Mouse (Mus musculus) small intestine, adult 2 months (tissue): ENCODE measurements around the gene Mup14.
"Not testable (repeated sequence)": the region's sequence is repeated elsewhere in the genome, so short reads cannot be mapped to it uniquely, and the experiment has no call there.

Source experiments
- CTCF ChIP-seq: fragments of 200-500 bp; IDR thresholded peaks from 2 replicates; pipeline ENCODE4 v1.5.1; 2012; ENCODE audit warnings: low read depth, mild to moderate bottlenecking, control low read depth, inconsistent platforms, low read length, moderate library complexity, mixed read lengths; ENCODE audit not compliant: insufficient replicate concordance, insufficient read length; ENCODE audit errors: extremely low read depth
- POLR2A ChIP-seq: fragments of 200-500 bp; IDR thresholded peaks from 2 replicates; pipeline ENCODE4 v1.6.1; 2012; ENCODE audit warnings: low read depth, mild to moderate bottlenecking, control low read depth, inconsistent platforms, low read length, moderate library complexity

DNA sequence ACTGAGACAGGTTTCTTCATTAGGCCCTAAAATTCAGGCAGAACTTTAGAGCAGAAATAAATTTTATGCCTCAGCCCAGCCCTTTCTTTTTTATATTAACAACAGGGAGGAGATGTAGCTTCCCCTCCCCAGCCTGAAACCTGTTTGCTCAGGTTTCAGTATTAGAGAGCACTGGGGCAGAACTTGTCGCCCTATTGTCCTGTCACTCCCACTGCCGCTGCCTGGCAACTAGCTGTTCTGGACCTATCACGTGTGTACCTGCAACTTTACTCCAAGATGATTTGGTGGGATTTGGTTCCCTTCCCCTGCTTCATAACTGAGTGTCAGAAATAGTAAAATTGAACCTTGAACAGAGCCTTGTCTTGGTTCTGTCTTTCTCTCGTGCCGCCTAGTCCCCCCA lies 34.3 kb upstream of the Mup14 start:
- TF ChIP-seq POLR2A, CTCF: not testable (repeated sequence)
